Mouse (Mus musculus) lung, postnatal 36 days (tissue): ENCODE results near the gene Dop1a.
"Not testable (repeated sequence)": the region's sequence is repeated elsewhere in the genome, so short reads cannot be mapped to it uniquely, and the experiment has no call there.

ENCODE experiments used
- DNase-seq: peaks from one replicate; pipeline ENCODE4 v3.0.0; 2022; ENCODE audit warnings: mixed read lengths

The Dop1a gene

DNA sequence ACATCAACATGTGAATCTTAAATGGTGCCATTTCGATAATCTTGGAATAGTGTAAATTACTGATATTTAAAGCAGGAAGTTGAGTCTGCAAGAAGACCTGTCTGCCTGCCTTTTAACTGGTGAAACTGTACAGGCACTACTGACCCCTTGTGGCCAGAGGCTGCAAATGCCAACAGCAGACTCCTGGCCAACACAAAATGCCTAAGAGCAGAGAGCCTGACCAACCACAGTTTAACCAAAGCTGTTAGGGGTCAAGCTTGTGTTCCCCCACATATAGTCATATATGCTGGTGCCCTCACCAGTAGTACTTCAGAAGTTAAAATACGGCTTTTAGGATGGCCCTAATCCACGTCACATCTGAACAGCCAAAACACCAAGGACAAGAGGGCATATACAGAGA is 116.8 kb downstream of the Dop1a start:
- peak; percentile 84 for DNase-seq

DNA sequence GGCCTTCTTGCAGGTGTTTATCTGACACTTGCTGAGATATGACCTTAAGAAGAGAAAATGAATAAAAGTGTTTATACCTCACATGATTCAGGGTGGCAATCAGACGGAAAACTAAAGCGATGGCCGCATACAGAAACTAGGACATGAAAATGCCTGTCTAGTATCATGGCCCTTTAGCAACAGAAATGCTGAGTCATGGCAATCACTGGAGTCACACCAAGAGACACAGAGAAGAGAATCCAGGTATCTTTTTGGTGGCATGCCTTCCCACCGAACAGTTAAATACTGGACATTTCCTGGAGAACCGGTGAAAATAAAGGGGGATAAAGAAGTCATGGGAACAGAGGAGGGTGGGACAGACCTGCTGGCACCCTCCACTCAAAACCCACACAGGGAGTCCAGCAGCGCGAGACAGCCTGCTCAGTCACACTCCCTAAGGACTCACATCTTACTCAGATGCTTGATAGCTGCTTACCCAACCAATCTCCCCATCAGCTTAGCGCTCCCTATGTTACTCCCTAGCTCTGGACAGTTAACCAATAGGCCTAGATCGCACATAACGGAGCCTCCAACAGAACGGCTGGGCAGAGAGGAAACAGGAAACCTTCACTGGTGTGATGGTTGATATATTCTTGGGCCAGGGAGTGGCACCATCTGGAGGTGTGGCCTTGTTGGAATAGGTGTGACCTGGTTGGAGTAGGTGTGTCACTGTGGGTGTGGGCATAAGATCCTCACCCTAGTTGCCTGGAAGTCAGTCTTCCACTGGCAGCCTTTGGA is 120.3 kb downstream of the Dop1a start:
- DNase-seq, result no peak

DNA sequence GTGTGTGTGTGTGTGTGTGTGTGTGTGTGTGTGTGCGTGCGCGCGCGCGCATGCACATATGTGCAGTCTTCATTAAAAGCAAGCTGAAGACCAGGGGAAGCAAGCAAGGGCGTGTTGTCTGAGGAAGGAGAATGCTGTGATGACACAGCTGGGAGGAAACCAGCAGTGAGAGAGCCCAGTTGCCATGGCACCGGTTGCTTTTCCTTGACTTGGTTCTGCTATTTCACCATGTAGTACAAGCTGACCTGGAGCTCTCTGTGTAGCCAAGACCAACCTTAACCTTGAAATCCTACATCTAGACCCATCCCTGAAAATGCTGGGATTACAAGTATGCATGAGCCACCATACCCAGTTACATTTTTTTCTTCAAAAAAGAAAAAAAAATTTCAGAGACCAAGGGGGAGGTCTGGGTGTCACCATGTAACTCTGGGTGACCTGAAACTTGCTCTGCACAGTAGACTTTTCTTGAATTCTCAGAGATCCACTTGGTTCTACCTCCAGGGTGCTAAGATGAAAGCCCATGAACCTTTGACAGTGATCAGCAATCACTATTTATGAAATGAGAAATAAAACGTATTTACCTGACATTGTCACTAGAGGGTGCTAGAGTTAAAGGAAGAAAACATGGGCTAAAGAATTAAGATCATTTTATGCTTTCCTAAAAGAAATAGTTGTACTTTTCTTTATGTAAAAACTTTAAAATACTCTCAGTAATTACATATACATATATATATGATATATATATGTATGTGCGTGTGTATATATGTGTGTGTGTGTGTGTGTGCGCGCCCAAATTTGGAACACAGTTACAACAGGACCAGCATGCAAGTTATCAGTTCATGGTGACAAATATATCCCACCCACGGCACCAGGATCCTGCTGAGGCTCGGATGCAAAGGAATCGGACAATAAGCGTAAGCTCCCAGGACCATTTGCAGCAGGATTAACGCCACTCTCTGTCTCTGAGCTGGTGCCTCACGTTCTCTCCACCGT is 126.0 kb downstream of the Dop1a start:
- DNase-seq, result peak; percentile 46

DNA sequence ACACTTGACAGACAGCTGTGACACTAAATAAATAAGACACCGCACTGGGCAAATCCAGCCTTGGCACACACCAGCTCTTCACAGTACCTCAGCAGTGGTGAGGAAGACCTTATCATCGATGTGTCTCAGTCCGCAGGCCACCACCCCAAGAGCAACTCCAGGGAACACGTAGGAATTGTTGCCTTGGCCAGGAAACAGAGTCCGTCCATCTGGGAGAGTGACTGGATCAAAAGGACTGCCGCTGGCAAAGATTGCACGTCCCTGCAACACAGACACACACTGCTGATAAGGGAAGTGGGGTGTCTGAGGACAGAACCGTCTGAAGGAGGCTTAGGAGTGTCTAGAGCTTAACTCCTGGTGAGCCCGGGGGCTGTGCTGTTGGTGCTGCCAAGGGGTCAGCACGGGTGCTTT is 127.4 kb downstream of the Dop1a start:
- not testable (repeated sequence) for DNase-seq

DNA sequence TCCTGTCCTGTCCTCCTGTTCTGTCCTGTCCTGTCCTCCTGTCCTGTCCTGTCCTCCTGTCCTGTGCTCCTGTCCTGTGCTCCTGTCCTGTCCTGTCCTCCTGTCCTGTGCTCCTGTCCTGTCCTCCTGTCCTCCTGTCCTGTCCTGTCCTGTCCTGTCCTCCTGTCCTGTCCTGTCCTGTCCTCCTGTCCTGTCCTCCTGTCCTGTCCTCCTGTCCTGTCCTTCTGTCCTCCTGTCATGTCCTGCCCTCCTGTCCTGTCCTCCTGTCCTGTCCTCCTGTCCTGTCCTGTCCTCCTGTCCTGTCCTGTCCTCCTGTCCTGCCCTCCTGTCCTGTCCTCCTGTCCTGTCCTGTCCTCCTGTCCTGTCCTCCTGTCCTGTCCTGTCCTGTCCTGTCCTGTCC is 130.0 kb downstream of the Dop1a start:
- not testable (repeated sequence) for DNase-seq

DNA sequence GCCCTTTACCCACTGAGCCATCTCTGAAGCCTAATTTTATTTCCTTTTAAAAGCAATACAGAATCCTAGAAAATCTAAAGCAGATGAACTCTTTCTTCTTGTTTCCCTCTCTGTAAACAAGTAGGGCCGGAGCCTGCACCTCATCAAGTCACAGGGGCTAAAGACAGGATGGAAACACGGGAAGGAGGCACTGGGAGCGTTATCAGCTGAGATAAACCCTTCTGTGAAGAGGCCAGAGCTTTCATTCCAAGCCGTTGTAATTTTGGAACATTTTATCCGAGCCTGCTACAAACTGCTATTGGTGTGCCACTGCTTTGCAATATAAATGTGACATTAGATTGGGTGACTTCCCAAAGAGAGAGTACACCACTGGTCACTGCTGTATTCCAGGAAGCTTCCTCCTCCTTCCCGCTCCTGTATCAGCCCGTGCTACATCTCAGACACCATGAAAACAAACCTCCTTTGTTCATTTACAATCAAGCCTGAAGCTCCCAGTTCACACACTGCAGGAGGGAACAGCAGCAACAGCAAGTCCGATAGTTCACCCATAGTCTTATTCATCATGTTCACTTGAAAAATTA is 132.9 kb downstream of the Dop1a start:
- no peak for DNase-seq
